Mouse (Mus musculus): ENCODE measurements at regions not wholly inside any gene's neighbourhood (a gene's known extent, or its start where the extent isn't known, plus 50 kb on each side); places are given as distances from the start of the nearest gene placed in this dataset.
"Not testable (repeated sequence)": the region's sequence is repeated elsewhere in the genome, so short reads cannot be mapped to it uniquely, and the experiment has no call there.

DNA sequence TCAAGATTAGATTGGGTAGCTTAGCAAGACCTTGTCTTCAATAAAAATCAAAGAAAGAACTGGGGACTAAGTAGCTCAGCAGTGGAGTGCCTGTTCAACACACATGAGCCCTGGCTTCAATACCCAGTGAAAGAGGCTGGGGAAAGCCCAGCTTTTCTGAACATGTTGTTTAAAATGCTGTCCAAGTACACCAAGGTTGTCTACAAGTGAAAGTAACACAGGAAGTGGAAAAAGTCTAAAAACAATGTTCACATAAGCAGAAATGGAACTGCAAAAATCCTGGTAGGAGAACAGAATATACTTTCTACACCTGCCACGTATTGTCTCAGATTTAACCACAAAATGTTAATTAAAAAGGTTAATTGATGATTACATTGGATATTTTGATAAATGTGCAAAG lies 353.8 kb upstream of the Impg1 start:
- DNase-seq: no peak
- Histone ChIP-seq H3K4me2 (ENCODE audit: low read depth, low read length) (no peak overlapping the region), H3K36me3 (replicated peaks; ENCODE audit: insufficient read depth, low read length) (no peaks in the 10 kb centered on the region), H3K27ac (ENCODE audit: low read depth) (no peak overlapping the region), H3K4me1 (ENCODE audit: insufficient read depth) (no peaks in the 10 kb centered on the region), H3K9ac (replicated peaks) (no peak overlapping the region), H3K9me3 (ENCODE audit: low read length) (no peaks in the 10 kb centered on the region), H3K27me3 (ENCODE audit: insufficient read depth, low read length) (no peaks in the 10 kb centered on the region), H3K4me3 (ENCODE audit: low read depth, low read length) (no peak overlapping the region)
- ATAC-seq: no peak
- TF ChIP-seq CTCF (IDR thresholded peaks at IDR 0.05; ENCODE audit: low read depth): no peak
- no peak for TF ChIP-seq EP300 (IDR thresholded peaks at IDR 0.05; ENCODE audit: low read depth)
- 64% methylated on average over 1 of the region's 1 CpGs for WGBS (ENCODE audit: insufficient replicate concordance)

- not testable (repeated sequence) for H3K4me2 ChIP-seq (ENCODE audit: low read depth, low read length); H3K9me3 ChIP-seq (ENCODE audit: low read length); DNase-seq; ATAC-seq; H3K4me1 ChIP-seq (ENCODE audit: insufficient read depth); H3K27ac ChIP-seq (ENCODE audit: low read depth); H3K36me3 ChIP-seq (replicated peaks; ENCODE audit: insufficient read depth, low read length); H3K4me3 ChIP-seq (ENCODE audit: low read depth, low read length); H3K9ac ChIP-seq (replicated peaks); H3K27me3 ChIP-seq (ENCODE audit: insufficient read depth, low read length)
- 57% methylated on average over 6 of the region's 6 CpGs for WGBS (ENCODE audit: insufficient replicate concordance)
Observed at GRCm38 (mm10) chr9:80813921-80814320, 348.6 kb upstream of the Impg1 start.

- ATAC-seq: no peak
- no peaks in the 10 kb centered on the region for H3K27me3 ChIP-seq (ENCODE audit: insufficient read depth, low read length)
- H3K9ac ChIP-seq (replicated peaks): no peak overlapping the region
- no peak overlapping the region for H3K4me2 ChIP-seq (ENCODE audit: low read depth, low read length)
- no peak for DNase-seq
- H3K9me3 ChIP-seq (ENCODE audit: low read length): no peaks in the 10 kb centered on the region
- 74% methylated on average over 3 of the region's 3 CpGs for WGBS (ENCODE audit: insufficient replicate concordance)
- no peak overlapping the region for H3K27ac ChIP-seq (ENCODE audit: low read depth)
- H3K4me3 ChIP-seq (ENCODE audit: low read depth, low read length): no peak overlapping the region
- no peaks in the 10 kb centered on the region for H3K36me3 ChIP-seq (replicated peaks; ENCODE audit: insufficient read depth, low read length)
- no peak for TF ChIP-seq EP300 (IDR thresholded peaks at IDR 0.05; ENCODE audit: low read depth)
- TF ChIP-seq CTCF (IDR thresholded peaks at IDR 0.05; ENCODE audit: low read depth): no peak
- H3K4me1 ChIP-seq (ENCODE audit: insufficient read depth): no peaks in the 10 kb centered on the region
Observed at GRCm38 (mm10) chr9:80791523-80791922, 326.2 kb upstream of the Impg1 start.

GRCm38 (mm10) chr9:80774541-80774940 lies 309.3 kb upstream of the Impg1 start:
- DNase-seq (no peak), ATAC-seq (no peak)
- Histone ChIP-seq H3K4me2 (ENCODE audit: low read depth, low read length) (no peak overlapping the region), H3K9me3 (ENCODE audit: low read length) (no peaks in the 10 kb centered on the region), H3K27me3 (ENCODE audit: insufficient read depth, low read length) (no peaks in the 10 kb centered on the region), H3K4me3 (ENCODE audit: low read depth, low read length) (no peak overlapping the region), H3K27ac (ENCODE audit: low read depth) (no peak overlapping the region), H3K36me3 (replicated peaks; ENCODE audit: insufficient read depth, low read length) (no peaks in the 10 kb centered on the region), H3K9ac (replicated peaks) (no peak overlapping the region), H3K4me1 (ENCODE audit: insufficient read depth) (no peaks in the 10 kb centered on the region)
- no peak for TF ChIP-seq CTCF (IDR thresholded peaks at IDR 0.05; ENCODE audit: low read depth)
- TF ChIP-seq EP300 (IDR thresholded peaks at IDR 0.05; ENCODE audit: low read depth): no peak
- 79% methylated on average over 1 of the region's 1 CpGs for WGBS (ENCODE audit: insufficient replicate concordance)

DNA sequence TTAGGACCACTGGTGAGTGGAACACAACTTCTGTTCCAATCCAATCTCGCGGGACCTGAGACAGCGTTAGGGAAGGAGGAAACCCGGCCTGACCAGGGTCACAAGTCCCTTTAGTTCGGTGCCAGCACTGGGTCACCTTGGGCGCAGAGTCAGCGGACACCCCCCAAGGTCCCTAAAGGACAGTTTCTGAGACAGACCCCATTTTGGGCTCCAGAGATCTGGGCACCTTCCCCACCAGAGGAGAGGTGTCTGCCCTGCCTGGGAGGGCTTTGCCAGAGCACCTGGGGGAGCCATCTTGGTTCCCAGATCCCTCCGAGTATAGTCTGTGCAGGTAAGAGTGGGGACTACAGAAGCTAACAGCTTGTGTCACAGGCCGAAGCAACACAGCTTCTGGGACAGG lies 270.5 kb upstream of the Impg1 start:
- H3K4me2 ChIP-seq (ENCODE audit: low read depth, low read length); H3K36me3 ChIP-seq (replicated peaks; ENCODE audit: insufficient read depth, low read length); H3K4me3 ChIP-seq (ENCODE audit: low read depth, low read length); H3K9me3 ChIP-seq (ENCODE audit: low read length); DNase-seq; H3K9ac ChIP-seq (replicated peaks); ATAC-seq; H3K27me3 ChIP-seq (ENCODE audit: insufficient read depth, low read length); H3K4me1 ChIP-seq (ENCODE audit: insufficient read depth); H3K27ac ChIP-seq (ENCODE audit: low read depth): not testable (repeated sequence)
- WGBS (ENCODE audit: insufficient replicate concordance): 77% methylated on average over 9 of the region's 9 CpGs

GRCm38 (mm10) chr9:80732971-80733370 lies 267.7 kb upstream of the Impg1 start:
- Histone ChIP-seq H3K36me3 (replicated peaks; ENCODE audit: insufficient read depth, low read length) (no peaks in the 10 kb centered on the region), H3K9ac (replicated peaks) (no peak overlapping the region), H3K4me1 (ENCODE audit: insufficient read depth) (no peaks in the 10 kb centered on the region), H3K27ac (ENCODE audit: low read depth) (no peak overlapping the region), H3K9me3 (ENCODE audit: low read length) (no peaks in the 10 kb centered on the region), H3K4me2 (ENCODE audit: low read depth, low read length) (no peak overlapping the region), H3K4me3 (ENCODE audit: low read depth, low read length) (no peak overlapping the region), H3K27me3 (ENCODE audit: insufficient read depth, low read length) (no peaks in the 10 kb centered on the region)
- TF ChIP-seq CTCF (IDR thresholded peaks at IDR 0.05; ENCODE audit: low read depth) (no peak), EP300 (IDR thresholded peaks at IDR 0.05; ENCODE audit: low read depth) (no peak)
- WGBS (ENCODE audit: insufficient replicate concordance): 64% methylated on average over 1 of the region's 1 CpGs
- no peak for ATAC-seq
- DNase-seq: no peak

DNA sequence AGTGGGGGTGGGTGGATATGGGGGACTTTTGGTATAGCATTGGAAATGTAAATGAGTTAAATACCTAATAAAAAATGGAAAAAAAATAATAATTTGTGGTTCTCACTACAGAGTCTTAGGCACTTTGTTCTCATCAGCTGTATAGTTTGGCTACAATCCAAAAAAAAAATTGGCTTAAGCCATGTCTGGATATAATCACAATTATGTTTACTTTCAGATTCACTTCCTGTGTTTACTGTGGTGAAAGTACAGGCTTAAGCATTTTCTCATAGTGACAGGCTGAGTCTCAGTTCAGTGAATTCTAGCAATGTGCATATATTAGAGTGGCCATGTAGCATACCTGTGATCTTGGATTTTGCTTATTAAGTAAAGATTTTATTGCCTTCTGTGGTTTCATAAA lies 258.4 kb upstream of the Impg1 start:
- H3K4me1 ChIP-seq (ENCODE audit: insufficient read depth): no peaks in the 10 kb centered on the region
- H3K4me2 ChIP-seq (ENCODE audit: low read depth, low read length): no peak overlapping the region
- ATAC-seq (no peak), DNase-seq (no peak)
- TF ChIP-seq CTCF (IDR thresholded peaks at IDR 0.05; ENCODE audit: low read depth) (no peak), EP300 (IDR thresholded peaks at IDR 0.05; ENCODE audit: low read depth) (no peak)
- H3K4me3 ChIP-seq (ENCODE audit: low read depth, low read length): no peak overlapping the region
- no peaks in the 10 kb centered on the region for H3K36me3 ChIP-seq (replicated peaks; ENCODE audit: insufficient read depth, low read length)
- H3K27me3 ChIP-seq (ENCODE audit: insufficient read depth, low read length): no peaks in the 10 kb centered on the region
- H3K9me3 ChIP-seq (ENCODE audit: low read length): no peaks in the 10 kb centered on the region
- H3K9ac ChIP-seq (replicated peaks): no peak overlapping the region
- no peak overlapping the region for H3K27ac ChIP-seq (ENCODE audit: low read depth)

Measured in liver, postnatal 0 days (tissue).